Mouse (Mus musculus): ENCODE data around the gene Tnc. TPM values are rescaled to one million over a fixed set of nuclear protein-coding genes. Genes with fewer than 3 reads are reported as not detected.

Tnc gene
- polyA plus RNA-seq, 1 experiment from 2014 or later: 18.3 TPM

GRCm38 (mm10) chr4:64025591-64025990 lies 21.2 kb downstream of the Tnc start:
- 89% methylated on average over 6 of the region's 6 CpGs for WGBS
- no peak overlapping the region for H3K4me3 ChIP-seq (ENCODE audit: control insufficient read depth in 1 of 2, insufficient read depth in 1 of 2, low read depth in 1 of 2, low read length in 2 of 2)
- H3K4me1 ChIP-seq (ENCODE audit: control insufficient read depth in 2 of 2, insufficient read depth in 2 of 2, low read length in 2 of 2): no peaks in the 10 kb centered on the region
- no peak overlapping the region for H3K9ac ChIP-seq (ENCODE audit: low read length)
- no peak overlapping the region for H3K27ac ChIP-seq (replicated peaks in 1 of 2; ENCODE audit: control insufficient read depth in 1 of 2, insufficient read depth in 1 of 2, low read depth in 2 of 2, low read length in 2 of 2)
- ATAC-seq (ENCODE audit: insufficient number of reproducible peaks, insufficient read depth, low FRiP score, low read depth): no peak
- no peaks in the 10 kb centered on the region for H3K9me3 ChIP-seq (ENCODE audit: control insufficient read depth, low read length)
- H3K4me2 ChIP-seq (ENCODE audit: low read length): no peak overlapping the region
- H3K27me3 ChIP-seq (ENCODE audit: control insufficient read depth, insufficient read depth, low read length): no peaks in the 10 kb centered on the region
- H3K36me3 ChIP-seq (ENCODE audit: control insufficient read depth, insufficient read depth, low read length): no peaks in the 10 kb centered on the region

GRCm38 (mm10) chr4:64024041-64024779 lies 22.6 kb downstream of the Tnc start:
- Histone ChIP-seq H3K9me3 (ENCODE audit: control insufficient read depth, low read length) (no peaks in the 10 kb centered on the region), H3K36me3 (ENCODE audit: control insufficient read depth, insufficient read depth, low read length) (no peaks in the 10 kb centered on the region), H3K27ac (replicated peaks in 1 of 2; ENCODE audit: control insufficient read depth in 1 of 2, insufficient read depth in 1 of 2, low read depth in 2 of 2, low read length in 2 of 2) (no peak overlapping the region), H3K4me1 (ENCODE audit: control insufficient read depth in 2 of 2, insufficient read depth in 2 of 2, low read length in 2 of 2) (no peaks in the 10 kb centered on the region), H3K9ac (ENCODE audit: low read length) (no peak overlapping the region), H3K4me3 (ENCODE audit: control insufficient read depth in 1 of 2, insufficient read depth in 1 of 2, low read depth in 1 of 2, low read length in 2 of 2) (no peak overlapping the region), H3K4me2 (ENCODE audit: low read length) (no peak overlapping the region), H3K27me3 (ENCODE audit: control insufficient read depth, insufficient read depth, low read length) (no peaks in the 10 kb centered on the region)
- ATAC-seq (ENCODE audit: insufficient number of reproducible peaks, insufficient read depth, low FRiP score, low read depth): no peak
- WGBS: 32% methylated on average over 4 of the region's 4 CpGs

GRCm38 (mm10) chr4:64020930-64021589 lies 25.8 kb downstream of the Tnc start:
- Histone ChIP-seq H3K27ac (replicated peaks in 1 of 2; ENCODE audit: control insufficient read depth in 1 of 2, insufficient read depth in 1 of 2, low read depth in 2 of 2, low read length in 2 of 2) (no peak overlapping the region), H3K9ac (ENCODE audit: low read length) (no peak overlapping the region), H3K9me3 (ENCODE audit: control insufficient read depth, low read length) (no peaks in the 10 kb centered on the region), H3K27me3 (ENCODE audit: control insufficient read depth, insufficient read depth, low read length) (no peaks in the 10 kb centered on the region), H3K36me3 (ENCODE audit: control insufficient read depth, insufficient read depth, low read length) (no peaks in the 10 kb centered on the region), H3K4me3 (ENCODE audit: control insufficient read depth in 1 of 2, insufficient read depth in 1 of 2, low read depth in 1 of 2, low read length in 2 of 2) (no peak overlapping the region), H3K4me1 (ENCODE audit: control insufficient read depth in 2 of 2, insufficient read depth in 2 of 2, low read length in 2 of 2) (no peaks in the 10 kb centered on the region), H3K4me2 (ENCODE audit: low read length) (no peak overlapping the region)
- 90% methylated on average over 10 of the region's 10 CpGs for WGBS
- ATAC-seq (ENCODE audit: insufficient number of reproducible peaks, insufficient read depth, low FRiP score, low read depth): no peak

GRCm38 (mm10) chr4:64020151-64020550 lies 26.7 kb downstream of the Tnc start:
- H3K4me1 ChIP-seq (ENCODE audit: control insufficient read depth in 2 of 2, insufficient read depth in 2 of 2, low read length in 2 of 2): no peaks in the 10 kb centered on the region
- WGBS: 87% methylated on average over 8 of the region's 8 CpGs
- H3K36me3 ChIP-seq (ENCODE audit: control insufficient read depth, insufficient read depth, low read length): no peaks in the 10 kb centered on the region
- no peaks in the 10 kb centered on the region for H3K9me3 ChIP-seq (ENCODE audit: control insufficient read depth, low read length)
- H3K4me3 ChIP-seq (ENCODE audit: control insufficient read depth in 1 of 2, insufficient read depth in 1 of 2, low read depth in 1 of 2, low read length in 2 of 2): no peak overlapping the region
- H3K9ac ChIP-seq (ENCODE audit: low read length): no peak overlapping the region
- no peak overlapping the region for H3K27ac ChIP-seq (replicated peaks in 1 of 2; ENCODE audit: control insufficient read depth in 1 of 2, insufficient read depth in 1 of 2, low read depth in 2 of 2, low read length in 2 of 2)
- ATAC-seq (ENCODE audit: insufficient number of reproducible peaks, insufficient read depth, low FRiP score, low read depth): no peak
- H3K4me2 ChIP-seq (ENCODE audit: low read length): no peak overlapping the region
- H3K27me3 ChIP-seq (ENCODE audit: control insufficient read depth, insufficient read depth, low read length): no peaks in the 10 kb centered on the region

DNA sequence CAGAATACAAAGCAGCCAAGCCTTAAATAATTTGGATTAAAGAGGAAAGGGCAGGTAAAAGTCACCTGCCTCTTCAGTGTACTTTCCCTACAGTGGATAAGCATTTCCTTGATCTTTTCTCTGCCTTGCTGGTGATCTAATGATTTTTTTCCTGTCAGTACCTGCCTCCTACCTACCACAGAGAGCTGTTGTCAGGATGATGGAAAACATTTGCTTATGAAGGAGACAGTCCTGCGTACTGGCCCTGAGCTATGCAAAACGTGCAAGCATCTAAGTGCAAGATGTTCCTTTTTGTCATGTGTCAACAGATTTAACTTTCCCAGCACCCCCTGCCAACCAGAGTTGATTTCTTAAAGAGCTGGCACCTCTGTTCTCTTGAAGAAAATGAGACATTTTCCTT lies 35.5 kb downstream of the Tnc start:
- H3K4me3 ChIP-seq (ENCODE audit: control insufficient read depth in 1 of 2, insufficient read depth in 1 of 2, low read depth in 1 of 2, low read length in 2 of 2): no peak overlapping the region
- 13% methylated on average over 2 of the region's 2 CpGs for WGBS
- no peak for ATAC-seq (ENCODE audit: insufficient number of reproducible peaks, insufficient read depth, low FRiP score, low read depth)

GRCm38 (mm10) chr4:64009936-64010335 lies 36.9 kb downstream of the Tnc start:
- H3K36me3 ChIP-seq (ENCODE audit: control insufficient read depth, insufficient read depth, low read length): no peaks in the 10 kb centered on the region
- no peak overlapping the region for H3K27ac ChIP-seq (replicated peaks in 1 of 2; ENCODE audit: control insufficient read depth in 1 of 2, insufficient read depth in 1 of 2, low read depth in 2 of 2, low read length in 2 of 2)
- no peaks in the 10 kb centered on the region for H3K4me1 ChIP-seq (ENCODE audit: control insufficient read depth in 2 of 2, insufficient read depth in 2 of 2, low read length in 2 of 2)
- H3K27me3 ChIP-seq (ENCODE audit: control insufficient read depth, insufficient read depth, low read length): no peaks in the 10 kb centered on the region
- ATAC-seq (ENCODE audit: insufficient number of reproducible peaks, insufficient read depth, low FRiP score, low read depth): no peak
- no peak overlapping the region for H3K4me3 ChIP-seq (ENCODE audit: control insufficient read depth in 1 of 2, insufficient read depth in 1 of 2, low read depth in 1 of 2, low read length in 2 of 2)
- H3K4me2 ChIP-seq (ENCODE audit: low read length): no peak overlapping the region
- H3K9me3 ChIP-seq (ENCODE audit: control insufficient read depth, low read length): no peaks in the 10 kb centered on the region
- WGBS: 84% methylated on average over 1 of the region's 1 CpGs
- no peak overlapping the region for H3K9ac ChIP-seq (ENCODE audit: low read length)

More for the DNA sequence above, 35.5 kb downstream of the Tnc start:
- H3K9ac ChIP-seq (ENCODE audit: low read length): no peak overlapping the region
- H3K27ac ChIP-seq (replicated peaks in 1 of 2; ENCODE audit: control insufficient read depth in 1 of 2, insufficient read depth in 1 of 2, low read depth in 2 of 2, low read length in 2 of 2): no peak overlapping the region
- H3K36me3 ChIP-seq (ENCODE audit: control insufficient read depth, insufficient read depth, low read length): no peaks in the 10 kb centered on the region
- no peaks in the 10 kb centered on the region for H3K4me1 ChIP-seq (ENCODE audit: control insufficient read depth in 2 of 2, insufficient read depth in 2 of 2, low read length in 2 of 2)
- H3K9me3 ChIP-seq (ENCODE audit: control insufficient read depth, low read length): no peaks in the 10 kb centered on the region
- no peak overlapping the region for H3K4me2 ChIP-seq (ENCODE audit: low read length)
- no peaks in the 10 kb centered on the region for H3K27me3 ChIP-seq (ENCODE audit: control insufficient read depth, insufficient read depth, low read length)

DNA sequence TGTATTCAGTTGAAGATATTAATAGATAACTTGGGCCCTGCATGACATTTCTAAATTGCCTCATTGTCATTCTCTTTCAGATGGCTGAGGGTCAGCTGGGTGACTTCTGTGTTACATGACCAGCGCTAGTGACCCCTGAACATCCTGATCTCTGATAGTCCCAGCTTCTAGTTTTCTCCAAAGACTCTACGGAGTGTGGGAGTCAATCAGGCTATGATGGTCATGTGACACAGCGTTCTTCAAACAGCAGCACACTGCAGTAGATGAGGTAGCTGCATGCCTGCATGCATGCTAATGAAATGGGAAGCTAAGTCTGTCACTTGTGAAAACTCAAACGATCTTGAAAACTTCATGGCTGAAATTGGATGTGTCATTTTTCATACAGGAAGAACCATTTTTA lies 41.6 kb downstream of the Tnc start:
- no peaks in the 10 kb centered on the region; the same call in 1 of the 2 replicates for H3K27me3 ChIP-seq (ENCODE audit: control insufficient read depth, insufficient read depth, low read length)
- WGBS: 79% methylated on average over 4 of the region's 4 CpGs
- no peak overlapping the region for H3K4me3 ChIP-seq (ENCODE audit: control insufficient read depth in 1 of 2, insufficient read depth in 1 of 2, low read depth in 1 of 2, low read length in 2 of 2)
- H3K4me1 ChIP-seq (ENCODE audit: control insufficient read depth in 2 of 2, insufficient read depth in 2 of 2, low read length in 2 of 2): no peaks in the 10 kb centered on the region
- no peaks in the 10 kb centered on the region for H3K9me3 ChIP-seq (ENCODE audit: control insufficient read depth, low read length)
- H3K36me3 ChIP-seq (ENCODE audit: control insufficient read depth, insufficient read depth, low read length): no peaks in the 10 kb centered on the region
- H3K4me2 ChIP-seq (ENCODE audit: low read length): no peak overlapping the region
- ATAC-seq (ENCODE audit: insufficient number of reproducible peaks, insufficient read depth, low FRiP score, low read depth): no peak
- H3K27ac ChIP-seq (replicated peaks in 1 of 2; ENCODE audit: control insufficient read depth in 1 of 2, insufficient read depth in 1 of 2, low read depth in 2 of 2, low read length in 2 of 2): no peak overlapping the region
- no peak overlapping the region for H3K9ac ChIP-seq (ENCODE audit: low read length)

Data from heart, embryonic 14.5 days (tissue).